Mouse (Mus musculus) MEL (cell line): Measurements from ENCODE around the gene Aff3. TPM values are rescaled to one million over a fixed set of nuclear protein-coding genes. Genes with fewer than 3 reads are reported as not detected.

Source experiments
- DNase-seq: peaks from one replicate; pipeline ENCODE4 v3.0.0; 2011; ENCODE audit warnings: low read depth, low spot score
- H3K27ac ChIP-seq: 2 replicates; pipeline ENCODE4 v1.5.1; 2012; ENCODE audit warnings: low read depth, mild to moderate bottlenecking, control low read depth, low read length, moderate library complexity; ENCODE audit not compliant: control insufficient read depth
- H3K27me3 ChIP-seq, 2 experiments: fragments of 150-350 bp in 1 of 2; sonication (generic) in 1 of 2; 2 replicates each; pipeline ENCODE4 v1.6.1; 2012; ENCODE audit warnings: low read length in 2 of 2, mild to moderate bottlenecking in 2 of 2, improper control_type of control experiment in 1 of 2, moderate library complexity in 1 of 2; ENCODE audit not compliant: insufficient read depth in 2 of 2, control insufficient read depth in 1 of 2
- H3K36me3 ChIP-seq, 2 experiments: 2 replicates each; pipeline ENCODE4 v1.6.1; 2012 to 2014; ENCODE audit warnings: low read length in 2 of 2, improper control_type of control experiment in 1 of 2, inconsistent platforms in 1 of 2, mild to moderate bottlenecking in 1 of 2; ENCODE audit not compliant: insufficient read depth in 2 of 2, control insufficient read depth in 1 of 2
- H3K4me1 ChIP-seq, 2 experiments: fragments of 150-350 bp in 1 of 2; sonication (generic) in 1 of 2; 2 replicates each; pipeline ENCODE4 v1.6.1; 2012; ENCODE audit warnings: low read length in 2 of 2, improper control_type of control experiment in 1 of 2, mild to moderate bottlenecking in 1 of 2; ENCODE audit not compliant: insufficient read depth in 2 of 2, control insufficient read depth in 1 of 2
- H3K4me3 ChIP-seq, 2 experiments: fragments of 150-350 bp in 1 of 2; sonication (generic) in 1 of 2; 2 replicates each; pipeline ENCODE4 v1.5.1; 2012; ENCODE audit warnings: low read depth in 2 of 2, low read length in 2 of 2, mild to moderate bottlenecking in 2 of 2, moderate library complexity in 2 of 2, control low read depth in 1 of 2, improper control_type of control experiment in 1 of 2; ENCODE audit not compliant: control insufficient read depth in 1 of 2, insufficient read depth in 1 of 2
- H3K79me2 ChIP-seq: 2 replicates; pipeline ENCODE4 v1.6.1; 2012; ENCODE audit warnings: mild to moderate bottlenecking, low read length, moderate library complexity; ENCODE audit not compliant: control insufficient read depth, poor library complexity, insufficient read depth
- H3K9ac ChIP-seq: 2 replicates; pipeline ENCODE4 v1.6.1; 2012; ENCODE audit warnings: low read depth, mild to moderate bottlenecking, control low read depth, low read length, moderate library complexity; ENCODE audit not compliant: control insufficient read depth, poor library complexity, severe bottlenecking
- H3K9me3 ChIP-seq: fragments of 150-350 bp; sonication (generic); replicated peaks from 2 replicates; pipeline ENCODE4 v1.6.1; 2012; ENCODE audit warnings: mild to moderate bottlenecking, low read length, improper control_type of control experiment, moderate library complexity; ENCODE audit not compliant: insufficient read depth
- BHLHE40 ChIP-seq: IDR thresholded peaks from 2 replicates; pipeline ENCODE4 v1.6.1; 2012; ENCODE audit warnings: low read depth, mild to moderate bottlenecking, inconsistent platforms, low read length, improper control_type of control experiment, borderline replicate concordance
- CHD2 ChIP-seq: IDR thresholded peaks from 2 replicates; pipeline ENCODE4 v1.6.1; 2011; ENCODE audit warnings: low read length, improper control_type of control experiment
- CTCF ChIP-seq, 3 experiments: IDR thresholded peaks in 2 of 3; conservative IDR thresholded peaks in 1 of 3; 2 replicates each; pipeline ENCODE4 v1.5.1; 2011 to 2012; ENCODE audit warnings: low read length in 3 of 3, low read depth in 2 of 3, mild to moderate bottlenecking in 2 of 3, improper control_type of control experiment in 1 of 3, inconsistent platforms in 1 of 3, mixed read lengths in 1 of 3, moderate library complexity in 1 of 3; ENCODE audit not compliant: control insufficient read depth in 1 of 3, insufficient read depth in 1 of 3, poor library complexity in 1 of 3, severe bottlenecking in 1 of 3
- ELF1 ChIP-seq: IDR thresholded peaks from 2 replicates; pipeline ENCODE4 v1.6.1; 2014; ENCODE audit warnings: low read depth, mild to moderate bottlenecking, inconsistent platforms, low read length, improper control_type of control experiment, moderate library complexity
- EP300 ChIP-seq, 2 experiments: IDR thresholded peaks; 2 replicates each; pipeline ENCODE4 v1.6.1; 2011; ENCODE audit warnings: improper control_type of control experiment in 2 of 2, low read length in 2 of 2, low read depth in 1 of 2, mild to moderate bottlenecking in 1 of 2
- GABPA ChIP-seq: IDR thresholded peaks from 2 replicates; pipeline ENCODE4 v1.6.1; 2012; ENCODE audit warnings: low read depth, mild to moderate bottlenecking, inconsistent platforms, low read length, improper control_type of control experiment, moderate library complexity
- GATA1 ChIP-seq: IDR thresholded peaks from 2 replicates; pipeline ENCODE4 v1.6.1; 2011; ENCODE audit warnings: low read depth, low read length, improper control_type of control experiment
- KAT2A ChIP-seq: conservative IDR thresholded peaks from 2 replicates; pipeline ENCODE4 v1.6.1; 2012; ENCODE audit warnings: low read depth, low read length, improper control_type of control experiment, inconsistent platforms
- MAFK ChIP-seq: IDR thresholded peaks from 2 replicates; pipeline ENCODE4 v1.6.1; 2011; ENCODE audit warnings: low read depth, mild to moderate bottlenecking, low read length, improper control_type of control experiment, borderline replicate concordance
- MAX ChIP-seq: IDR thresholded peaks from 2 replicates; pipeline ENCODE4 v1.6.1; 2011; ENCODE audit warnings: low read length, improper control_type of control experiment
- MEF2A ChIP-seq: IDR thresholded peaks from 2 replicates; pipeline ENCODE4 v1.6.1; 2014; ENCODE audit warnings: low read depth, mild to moderate bottlenecking, inconsistent platforms, low read length, improper control_type of control experiment; ENCODE audit not compliant: poor library complexity, insufficient replicate concordance, severe bottlenecking; ENCODE audit errors: extremely low read depth
- MYB ChIP-seq: IDR thresholded peaks from 2 replicates; pipeline ENCODE4 v1.6.1; 2011; ENCODE audit warnings: mild to moderate bottlenecking, low read depth, low read length, improper control_type of control experiment
- MYC ChIP-seq: IDR thresholded peaks from 2 replicates; pipeline ENCODE4 v1.6.1; 2011; ENCODE audit warnings: low read depth, mild to moderate bottlenecking, low read length, improper control_type of control experiment, moderate library complexity
- POLR2A ChIP-seq, 2 experiments: IDR thresholded peaks; 2 replicates each; pipeline ENCODE4 v1.6.1; 2011 to 2012; ENCODE audit warnings: low read length in 2 of 2, mild to moderate bottlenecking in 2 of 2, control low read depth in 1 of 2, improper control_type of control experiment in 1 of 2, low read depth in 1 of 2, moderate library complexity in 1 of 2; ENCODE audit not compliant: control insufficient read depth in 1 of 2, insufficient read depth in 1 of 2, poor library complexity in 1 of 2
- RCOR1 ChIP-seq: IDR thresholded peaks from 2 replicates; pipeline ENCODE4 v1.6.1; 2012; ENCODE audit warnings: low read depth, mild to moderate bottlenecking, inconsistent platforms, low read length, improper control_type of control experiment
- SMC3 ChIP-seq: IDR thresholded peaks from 2 replicates; pipeline ENCODE4 v1.6.1; 2011; ENCODE audit warnings: low read depth, low read length, improper control_type of control experiment
- TAL1 ChIP-seq: IDR thresholded peaks from 2 replicates; pipeline ENCODE4 v1.6.1; 2012; ENCODE audit warnings: mild to moderate bottlenecking, inconsistent platforms, low read length, moderate library complexity, mixed read lengths
- UBTF ChIP-seq: IDR thresholded peaks from 2 replicates; pipeline ENCODE4 v1.6.1; 2012; ENCODE audit warnings: low read depth, mild to moderate bottlenecking, inconsistent platforms, low read length, improper control_type of control experiment, moderate library complexity, borderline replicate concordance; ENCODE audit not compliant: insufficient read depth
- USF1 ChIP-seq: IDR thresholded peaks from 2 replicates; pipeline ENCODE4 v1.6.1; 2014; ENCODE audit warnings: low read depth, mild to moderate bottlenecking, inconsistent platforms, low read length, improper control_type of control experiment, moderate library complexity
- USF2 ChIP-seq, 2 experiments: IDR thresholded peaks; 2 replicates each; pipeline ENCODE4 v1.6.1; 2011 to 2012; ENCODE audit warnings: improper control_type of control experiment in 2 of 2, low read length in 2 of 2, borderline replicate concordance in 1 of 2, inconsistent platforms in 1 of 2, low read depth in 1 of 2, mild to moderate bottlenecking in 1 of 2; ENCODE audit not compliant: insufficient read depth in 1 of 2
- ZC3H11A ChIP-seq: IDR thresholded peaks from 2 replicates; pipeline ENCODE4 v1.6.1; 2012; ENCODE audit warnings: low read depth, mild to moderate bottlenecking, inconsistent platforms, low read length, improper control_type of control experiment
- ZNF384 ChIP-seq: IDR thresholded peaks from 2 replicates; pipeline ENCODE4 v1.6.1; 2012; ENCODE audit warnings: low read depth, mild to moderate bottlenecking, inconsistent platforms, low read length, improper control_type of control experiment
- polyA plus RNA-seq, 2 experiments: library from polyadenylated mRNA; stranded (reverse) in 1 of 2; unstranded in 1 of 2; fragments of >175 nt in 1 of 2; fragments of >200 nt in 1 of 2; gene quantifications; 2 replicates each; pipeline versions ENCODE4 v1.2.1 to v1.2.4; 2012; ENCODE audit warnings: low replicate concordance in 2 of 2, low read depth in 1 of 2; ENCODE audit not compliant: insufficient read length in 2 of 2, insufficient read depth in 1 of 2, missing spikeins in 1 of 2
- total RNA-seq: library from RNA; depleted of rRNA; stranded (reverse); fragments of 300-350 nt; gene quantifications from 2 replicates; pipeline ENCODE4 v1.2.3, GENCODE M21; 2012

Gene Aff3
- total and polyA plus RNA-seq, 3 experiments = 18.5 to 41.1 (median 25.4) TPM

- peaks cover 0 to 13% of the 10 kb centered on the region in 2 experiments; a peak in 3 of 4 replicates for H3K4me1 ChIP-seq
- no peak overlapping the region for H3K9ac ChIP-seq
These were observed 340.5 kb downstream of the Aff3 start for GRCm38 (mm10) chr1:38324206-38324605.

GRCm38 (mm10) chr1:38321861-38322260 lies 342.9 kb downstream of the Aff3 start:
- H3K36me3 ChIP-seq = peaks cover 0 to 12% of the 10 kb centered on the region in 2 experiments; a peak in 3 of 4 replicates
- H3K4me3 ChIP-seq = no peak overlapping the region
- H3K9me3 ChIP-seq = no peaks in the 10 kb centered on the region
- no peaks in the 10 kb centered on the region for H3K79me2 ChIP-seq
- H3K9ac ChIP-seq = no peak overlapping the region
- H3K27me3 ChIP-seq = no peaks in the 10 kb centered on the region
- TF ChIP-seq SMC3 = no peak
- TF ChIP-seq USF2 (IDR thresholded peaks at IDR 0.05; ENCODE audit: borderline replicate concordance in 1 of 2, insufficient read depth in 1 of 2, low read depth in 1 of 2, low read length in 2 of 2) = no peak
- TF ChIP-seq MAFK = no peak
- no peak for TF ChIP-seq BHLHE40
- no peak for TF ChIP-seq ZC3H11A
- TF ChIP-seq MEF2A = no peak
- no peak for TF ChIP-seq MYC
- TF ChIP-seq POLR2A (IDR thresholded peaks at IDR 0.05; ENCODE audit: control insufficient read depth in 1 of 2, insufficient read depth in 1 of 2, low read depth in 1 of 2, low read length in 2 of 2, poor library complexity in 1 of 2) = no peak
- TF ChIP-seq TAL1 = no peak
- DNase-seq = no peak
- H3K27ac ChIP-seq = no peak overlapping the region; the same call in 1 of the 2 replicates
- peaks cover 0 to 13% of the 10 kb centered on the region in 2 experiments; a peak in 3 of 4 replicates for H3K4me1 ChIP-seq

More at GRCm38 (mm10) chr1:38324206-38324605, 340.5 kb downstream of the Aff3 start:
- Histone ChIP-seq H3K9me3 (no peaks in the 10 kb centered on the region), H3K4me3 (no peak overlapping the region), H3K79me2 (no peaks in the 10 kb centered on the region), H3K27me3 (no peaks in the 10 kb centered on the region), H3K36me3 (peaks cover 0 to 12% of the 10 kb centered on the region in 2 experiments; a peak in 3 of 4 replicates), H3K27ac (no peak overlapping the region)
- TF ChIP-seq GATA1 (no peak), ZNF384 (no peak), MAFK (no peak), USF1 (no peak), MYB (no peak), SMC3 (no peak), POLR2A (IDR thresholded peaks at IDR 0.05; ENCODE audit: control insufficient read depth in 1 of 2, insufficient read depth in 1 of 2, low read depth in 1 of 2, low read length in 2 of 2, poor library complexity in 1 of 2) (no peak), GABPA (no peak), EP300 (IDR thresholded peaks at IDR 0.05; ENCODE audit: low read depth in 1 of 2, low read length in 2 of 2) (no peak), MAX (no peak), MEF2A (no peak), CTCF (IDR thresholded peaks at IDR 0.05 in 2 of 3, conservative IDR thresholded peaks at IDR 0.05 in 1 of 3; ENCODE audit: control insufficient read depth in 1 of 3, insufficient read depth in 1 of 3, low read depth in 2 of 3, low read length in 3 of 3, poor library complexity in 1 of 3, severe bottlenecking in 1 of 3) (no peak), ELF1 (no peak), CHD2 (no peak), KAT2A (no peak), RCOR1 (no peak), UBTF (no peak)
- DNase-seq = no peak
